Mouse (Mus musculus): ENCODE results near the gene Vcl.
A peak's percentile ranks its signal among the peaks of the same experiment; 100 is the strongest.

DNA sequence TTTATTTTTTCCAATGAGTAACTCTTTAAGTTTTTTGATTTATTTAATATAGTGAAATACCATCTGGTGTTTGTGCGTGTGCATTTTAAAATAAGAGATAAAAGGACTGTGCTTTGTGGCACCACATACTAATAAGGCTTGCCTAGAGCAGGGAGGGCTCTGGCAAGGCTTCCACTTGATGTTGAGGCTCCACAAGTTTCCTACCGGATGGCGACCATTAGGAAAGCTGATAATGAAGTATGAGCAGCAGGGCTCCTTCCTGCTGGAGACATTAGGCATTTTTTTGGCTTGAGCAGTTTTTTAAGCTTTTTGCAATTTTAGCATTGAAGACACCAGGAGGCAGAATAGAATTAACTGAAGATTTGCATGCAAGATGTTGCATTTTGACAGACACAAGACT, 65.3 kb downstream of the Vcl start:
- TF ChIP-seq CTCF (IDR thresholded peaks at IDR 0.05), result peak; percentile 14; the same call in 1 of the 2 replicates
- no peak for TF ChIP-seq EP300 (IDR thresholded peaks at IDR 0.05; ENCODE audit: insufficient read depth, low read depth, low read length)
- no peak for TF ChIP-seq POLR2A (IDR thresholded peaks at IDR 0.05; ENCODE audit: insufficient read depth, low read depth, low read length)

Measured in heart, adult 2 months (tissue).